Mouse (Mus musculus) midbrain, embryonic 14.5 days (tissue): ENCODE results near the gene Gm45234. TPM values are rescaled to one million over a fixed set of nuclear protein-coding genes. Genes with fewer than 3 reads are reported as not detected.

Source experiments
- ATAC-seq: fragments of 200-750 bp; cut with Nextera tagmentation; 2 replicates; pipeline ENCODE4 v1.8.0; 2017; ENCODE audit warnings: moderate number of reproducible peaks, moderate library complexity; ENCODE audit not compliant: low FRiP score, low TSS enrichment
- DNase-seq: peaks from one replicate; pipeline ENCODE4 v3.0.0-alpha.2; 2015
- H3K27ac ChIP-seq: fragments of 300-500 bp; sonication (generic); replicated peaks from 2 replicates; pipeline ENCODE4 v1.5.1; 2014; ENCODE audit warnings: mild to moderate bottlenecking, low read depth, low read length, moderate library complexity
- H3K27me3 ChIP-seq: fragments of 300-500 bp; sonication (generic); 2 replicates; pipeline ENCODE4 v1.6.1; 2014; ENCODE audit warnings: low read length, control low read depth, mixed read lengths; ENCODE audit not compliant: control insufficient read depth, insufficient read depth
- H3K36me3 ChIP-seq: fragments of 300-500 bp; sonication (generic); 2 replicates; pipeline ENCODE4 v1.6.1; 2014; ENCODE audit warnings: low read length, control low read depth; ENCODE audit not compliant: control insufficient read depth, insufficient read depth
- H3K4me1 ChIP-seq: fragments of 300-500 bp; sonication (generic); 2 replicates; pipeline ENCODE4 v1.6.1; 2014; ENCODE audit warnings: mild to moderate bottlenecking, antibody characterized with exemption, low read length, control low read depth; ENCODE audit not compliant: control insufficient read depth, insufficient read depth
- H3K4me2 ChIP-seq: fragments of 300-500 bp; sonication (generic); 2 replicates; pipeline ENCODE4 v1.6.1; 2014; ENCODE audit warnings: mild to moderate bottlenecking, low read length, moderate library complexity
- H3K4me3 ChIP-seq: fragments of 300-500 bp; sonication (generic); replicated peaks from 2 replicates; pipeline ENCODE4 v1.5.1; 2014; ENCODE audit warnings: low read depth, low read length
- H3K9ac ChIP-seq: fragments of 300-500 bp; sonication (generic); replicated peaks from 2 replicates; pipeline ENCODE4 v1.6.1; 2014; ENCODE audit warnings: mild to moderate bottlenecking, low read length, moderate library complexity
- H3K9me3 ChIP-seq: fragments of 300-500 bp; sonication (generic); 2 replicates; pipeline ENCODE4 v1.6.1; 2016; ENCODE audit warnings: low read length, control low read depth, mixed read lengths; ENCODE audit not compliant: control insufficient read depth
- WGBS: fragments of 180-500 bp; shearing (Covaris S2); extraction: QIAGEN DNeasy Blood & Tissue Kit; methylation state at CpG from one replicate; pipeline ENCODE4 v1.1.7; 2014; 5-methylcytosine and 5-hydroxymethylcytosine counted together
- polyA plus RNA-seq: library from polyadenylated mRNA; unstranded; fragments of >200 nt; fragmentation: Nextera tagmentation; extraction: Ambion mirVana; gene quantifications from 2 replicates; pipeline ENCODE4 v1.2.1, GENCODE M21; 2014

Gm45234 gene
- polyA plus RNA-seq, 1 experiment from 2014 or later = not detected

GRCm38 (mm10) chr6:124789519-124789918 lies 33.7 kb upstream of the Gm45234 start:
- ATAC-seq (no peak), DNase-seq (peak; percentile 41)
- no peak overlapping the region for H3K4me2 ChIP-seq
- H3K27ac ChIP-seq = no peak overlapping the region
- no peak overlapping the region for H3K4me3 ChIP-seq
- H3K27me3 ChIP-seq = no peaks in the 10 kb centered on the region
- no peak overlapping the region for H3K9ac ChIP-seq
- 76% methylated on average over 4 of the region's 4 CpGs for WGBS
- H3K4me1 ChIP-seq = no peaks in the 10 kb centered on the region
- H3K9me3 ChIP-seq = no peaks in the 10 kb centered on the region
- H3K36me3 ChIP-seq = no peaks in the 10 kb centered on the region

GRCm38 (mm10) chr6:124787722-124788121 lies 31.9 kb upstream of the Gm45234 start:
- H3K4me2 ChIP-seq = no peak overlapping the region
- H3K36me3 ChIP-seq = no peaks in the 10 kb centered on the region
- no peak overlapping the region for H3K27ac ChIP-seq
- H3K9me3 ChIP-seq = no peaks in the 10 kb centered on the region
- ATAC-seq = no peak
- 77% methylated on average over 10 of the region's 10 CpGs for WGBS
- H3K27me3 ChIP-seq = no peaks in the 10 kb centered on the region
- no peak for DNase-seq
- H3K4me3 ChIP-seq = no peak overlapping the region
- no peak overlapping the region for H3K9ac ChIP-seq
- H3K4me1 ChIP-seq = no peaks in the 10 kb centered on the region

GRCm38 (mm10) chr6:124786756-124787420 lies 31.1 kb upstream of the Gm45234 start:
- Histone ChIP-seq H3K4me2 (no peak overlapping the region), H3K27ac (no peak overlapping the region), H3K4me1 (no peaks in the 10 kb centered on the region), H3K36me3 (no peaks in the 10 kb centered on the region), H3K9ac (no peak overlapping the region), H3K9me3 (no peaks in the 10 kb centered on the region), H3K4me3 (no peak overlapping the region), H3K27me3 (no peaks in the 10 kb centered on the region)
- ATAC-seq (no peak), DNase-seq (no peak)
- WGBS = 50% methylated on average over 8 of the region's 8 CpGs

GRCm38 (mm10) chr6:124782436-124782835 lies 26.6 kb upstream of the Gm45234 start:
- Histone ChIP-seq H3K9me3 (no peaks in the 10 kb centered on the region), H3K36me3 (no peaks in the 10 kb centered on the region), H3K4me3 (no peak overlapping the region), H3K9ac (no peak overlapping the region), H3K27ac (no peak overlapping the region), H3K4me2 (no peak overlapping the region), H3K27me3 (no peaks in the 10 kb centered on the region), H3K4me1 (peaks cover 15% of the 10 kb centered on the region; the same call in 1 of the 2 replicates)
- 28% methylated on average over 6 of the region's 6 CpGs for WGBS
- ATAC-seq (no peak), DNase-seq (peak; percentile 22)

GRCm38 (mm10) chr6:124780917-124781316 lies 25.1 kb upstream of the Gm45234 start:
- H3K4me2 ChIP-seq = no peak overlapping the region
- H3K27ac ChIP-seq = no peak overlapping the region
- H3K36me3 ChIP-seq = no peaks in the 10 kb centered on the region
- WGBS = 86% methylated on average over 7 of the region's 7 CpGs
- ATAC-seq = no peak
- H3K9me3 ChIP-seq = no peaks in the 10 kb centered on the region
- no peaks in the 10 kb centered on the region for H3K27me3 ChIP-seq
- H3K4me1 ChIP-seq = peaks cover 15% of the 10 kb centered on the region; the same call in 1 of the 2 replicates
- no peak overlapping the region for H3K4me3 ChIP-seq
- DNase-seq = no peak
- no peak overlapping the region for H3K9ac ChIP-seq

- WGBS = 2% methylated on average over 10 of the region's 10 CpGs
- no peak for ATAC-seq
- DNase-seq = no peak
These were observed 24.2 kb upstream of the Gm45234 start for GRCm38 (mm10) chr6:124779984-124780416.

GRCm38 (mm10) chr6:124779222-124779983 lies 23.6 kb upstream of the Gm45234 start, which contains the start of gene Lrrc23:
Gene Lrrc23 (minus strand): TSS chr6:124779727.
- no peaks in the 10 kb centered on the region for H3K9me3 ChIP-seq

More at GRCm38 (mm10) chr6:124779984-124780416, 24.2 kb upstream of the Gm45234 start:
- no peaks in the 10 kb centered on the region for H3K27me3 ChIP-seq
- no peak overlapping the region for H3K27ac ChIP-seq
- no peaks in the 10 kb centered on the region for H3K9me3 ChIP-seq
- H3K4me2 ChIP-seq = peak overlapping the region; percentile 58
- no peaks in the 10 kb centered on the region for H3K36me3 ChIP-seq
- H3K4me1 ChIP-seq = peaks cover 15% of the 10 kb centered on the region; the same call in 1 of the 2 replicates
- H3K9ac ChIP-seq = peak overlapping the region; percentile 10; the same call in 1 of the 2 replicates
- H3K4me3 ChIP-seq = peak overlapping the region; percentile 30

GRCm38 (mm10) chr6:124770511-124770910 lies 14.7 kb upstream of the Gm45234 start:
- H3K9me3 ChIP-seq = no peaks in the 10 kb centered on the region
- ATAC-seq (no peak), DNase-seq (no peak)
- no peaks in the 10 kb centered on the region for H3K36me3 ChIP-seq
- H3K27ac ChIP-seq = no peak overlapping the region
- H3K4me2 ChIP-seq = no peak overlapping the region
- H3K9ac ChIP-seq = no peak overlapping the region
- H3K4me1 ChIP-seq = peaks cover 19% of the 10 kb centered on the region
- H3K4me3 ChIP-seq = no peak overlapping the region
- no peaks in the 10 kb centered on the region for H3K27me3 ChIP-seq
- WGBS = 88% methylated on average over 15 of the region's 15 CpGs

More at GRCm38 (mm10) chr6:124779222-124779983, 23.6 kb upstream of the Gm45234 start, which contains the start of gene Lrrc23:
- peaks cover 15% of the 10 kb centered on the region; the same call in 1 of the 2 replicates for H3K4me1 ChIP-seq
- no peaks in the 10 kb centered on the region for H3K36me3 ChIP-seq
- H3K27me3 ChIP-seq = no peaks in the 10 kb centered on the region
- peak within 1 kb of the TSS; percentile 58 for H3K4me2 ChIP-seq
- ATAC-seq (no peak), DNase-seq (peak; percentile 79)
- peak within 1 kb of the TSS; percentile 30 for H3K4me3 ChIP-seq
- WGBS = 1% methylated on average over 23 of the region's 23 CpGs
- H3K27ac ChIP-seq = no peak within 1 kb of the TSS
- peak within 1 kb of the TSS; percentile 10; the same call in 1 of the 2 replicates for H3K9ac ChIP-seq
